Mouse (Mus musculus): ENCODE results near the gene Kctd8. TPM values are rescaled to one million over a fixed set of nuclear protein-coding genes. Genes with fewer than 3 reads are reported as not detected.

The Kctd8 gene
- polyA plus RNA-seq (2015; fragmentation: Nextera tagmentation; extraction: Ambion mirVana) = 0.17 and 0.18 TPM in 2 replicates

DNA sequence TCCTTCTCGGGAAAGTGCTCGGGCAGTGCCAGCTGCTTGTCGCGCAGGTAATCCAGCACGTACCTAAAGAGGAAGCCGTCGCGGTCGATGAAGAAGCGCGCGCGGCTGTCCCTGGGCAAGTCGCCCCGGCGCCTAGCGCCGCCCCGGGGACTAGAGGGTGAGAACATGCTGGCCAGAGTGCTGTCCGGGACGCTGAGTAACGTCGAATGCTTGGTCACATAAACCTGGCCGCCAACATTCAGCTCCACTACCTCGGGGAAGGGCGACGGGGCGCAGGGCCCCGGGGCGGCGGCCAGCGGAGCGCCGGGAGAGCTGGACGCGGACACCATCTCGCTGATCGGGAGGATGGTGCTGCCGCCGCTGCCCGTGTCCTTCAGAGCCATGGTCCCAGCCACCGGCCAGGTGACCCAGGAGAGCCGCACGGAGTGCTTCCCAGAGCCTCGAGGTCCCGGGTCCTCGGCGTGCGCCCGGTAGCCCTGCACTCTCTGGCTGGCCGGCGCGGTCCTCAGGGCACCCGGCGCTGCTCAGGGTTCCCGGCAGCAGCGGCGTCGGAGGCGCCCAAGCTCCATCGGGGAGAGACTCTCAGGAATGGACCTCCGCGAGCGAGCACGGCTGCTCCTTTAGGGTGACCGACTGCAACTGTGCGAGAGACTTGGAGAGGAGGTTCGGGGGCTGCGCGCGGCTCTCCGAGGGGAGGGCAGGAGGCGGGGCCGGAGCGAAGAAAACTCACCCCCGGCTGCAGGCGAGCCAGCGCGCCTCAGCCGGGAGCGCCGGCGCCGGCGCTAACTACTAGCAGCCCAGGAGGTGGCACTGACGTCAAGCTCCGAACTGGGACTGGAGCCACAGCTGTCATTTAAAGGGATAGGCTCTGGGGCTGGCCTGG is at the start of gene Kctd8:
Gene Kctd8 (minus strand): TSS at position 761 of the 883 bp plus-strand sequence.

Small RNA genes within 50 kb of the gene (microRNA-seq; reads per million reads assigned to microRNA genes)
- gene Gm24368 = not detected

Other genes with a start within 250 kb of the Kctd8 start
- not detected in 2 replicates for gene Yipf7, start 201.0 kb upstream of the Kctd8 start, polyA plus RNA-seq (2015; fragmentation: Nextera tagmentation; extraction: Ambion mirVana)
- 19.3 and 20.3 TPM in 2 replicates for gene Guf1, start 215.2 kb upstream of the Kctd8 start, polyA plus RNA-seq (2015; fragmentation: Nextera tagmentation; extraction: Ambion mirVana)

Data from urinary bladder, postnatal 0 days (tissue).